Mouse (Mus musculus) kidney, adult 2 months (tissue): Measurements from ENCODE around the gene Cacna2d4.
"Not testable (repeated sequence)": the region's sequence is repeated elsewhere in the genome, so short reads cannot be mapped to it uniquely, and the experiment has no call there.

Experiments used
- CTCF ChIP-seq: fragments of 200-500 bp; conservative IDR thresholded peaks from 2 replicates; pipeline ENCODE4 v1.5.1; 2011; ENCODE audit warnings: low read depth, mild to moderate bottlenecking, control low read depth, low read length, moderate library complexity, mixed read lengths; ENCODE audit not compliant: insufficient read depth, insufficient read length
- POLR2A ChIP-seq: fragments of 200-500 bp; IDR thresholded peaks from one replicate; pipeline ENCODE4 v1.6.1; 2011; ENCODE audit warnings: low read depth, low read length, control low read depth

GRCm38 (mm10) chr6:119206006-119206405 is 30.3 kb upstream of the Cacna2d4 start:
- TF ChIP-seq CTCF, POLR2A: not testable (repeated sequence)
